Mouse (Mus musculus): ENCODE measurements around the gene Mrpl42.
"Not testable (repeated sequence)": the region's sequence is repeated elsewhere in the genome, so short reads cannot be mapped to it uniquely, and the experiment has no call there.

DNA sequence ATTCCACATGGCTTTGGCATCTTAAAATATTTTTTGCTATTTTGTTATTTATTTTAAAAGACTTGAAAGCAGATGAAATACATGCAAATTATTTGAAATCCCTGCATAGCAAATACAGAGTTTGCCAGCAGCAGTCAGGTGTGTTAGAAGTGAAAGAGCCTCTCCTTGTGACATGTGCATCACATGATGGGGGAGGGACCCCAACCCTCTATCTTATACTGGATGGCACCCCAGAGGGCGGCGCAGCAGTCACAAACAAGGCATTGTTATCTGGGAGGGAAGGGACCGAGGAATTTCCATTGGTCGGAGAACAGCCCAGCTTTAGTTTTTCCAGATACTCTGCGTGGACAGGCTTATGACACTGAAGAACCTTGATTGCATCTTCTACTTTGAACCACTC is 47.3 kb upstream of the Mrpl42 start:
- not testable (repeated sequence) for TF ChIP-seq CTCF (IDR thresholded peaks at IDR 0.05; ENCODE audit: borderline replicate concordance, control insufficient read depth, extremely low read depth, insufficient read depth, low read length, poor library complexity); POLR2A (IDR thresholded peaks at IDR 0.05; ENCODE audit: control insufficient read depth, extremely low read depth, insufficient read depth, low read length, poor library complexity)

Measured in thymus, adult 2 months (tissue).